Mouse (Mus musculus): Measurements from ENCODE around the gene Cep112.

Gene Cep112

DNA sequence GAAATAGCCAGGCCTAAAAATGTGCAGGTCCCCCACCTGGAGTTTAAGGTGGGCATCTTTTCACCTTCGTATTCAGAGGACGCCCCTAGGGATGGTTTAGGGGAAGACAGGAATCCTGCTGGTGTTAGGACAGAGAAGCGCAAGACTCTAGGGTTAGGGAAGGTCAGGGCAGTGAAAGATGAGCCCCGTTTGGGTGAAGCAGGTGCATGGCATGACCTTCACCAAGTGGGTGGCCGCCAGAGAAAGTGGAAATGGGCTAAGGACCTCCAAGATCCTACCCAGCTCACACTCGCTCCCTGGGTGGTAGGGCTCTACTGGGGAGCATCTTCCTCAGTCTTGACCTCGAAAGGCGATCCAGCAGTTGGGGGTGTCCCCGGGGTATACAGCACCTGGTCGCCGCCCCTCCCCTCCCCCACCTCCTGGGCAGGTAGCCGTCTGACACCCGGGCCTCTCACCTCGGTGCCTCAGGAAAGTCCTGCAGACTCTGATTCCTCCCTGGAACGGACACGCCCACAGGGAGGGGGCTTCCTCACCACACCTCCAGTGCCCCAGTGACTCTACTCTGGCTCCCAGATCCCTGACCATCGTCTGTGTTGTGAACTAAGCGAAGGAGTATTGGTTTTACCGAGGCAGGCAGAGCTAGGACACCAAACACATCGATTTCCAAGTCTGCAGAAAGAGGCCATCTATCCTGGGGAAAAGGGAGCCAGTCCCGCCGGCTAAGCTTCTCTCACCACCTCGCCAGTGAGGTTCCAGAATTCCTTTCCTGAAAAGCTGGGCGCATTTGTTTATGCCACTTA lies 484.6 kb downstream of the Cep112 start:
- DNase-seq (ENCODE audit: low spot score): no peak

Measured in ovary, postnatal 10 days (tissue).